Mouse (Mus musculus): ENCODE data around the gene Fgf2.

The Fgf2 gene

GRCm38 (mm10) chr3:37354737-37355136, 6.6 kb downstream of the Fgf2 start:
- no peak for DNase-seq (ENCODE audit: low spot score in 2 of 2)

- DNase-seq (ENCODE audit: low spot score in 2 of 2), result no peak
Measured at GRCm38 (mm10) chr3:37360729-37361128, 12.6 kb downstream of the Fgf2 start.

GRCm38 (mm10) chr3:37365144-37365543, 17.0 kb downstream of the Fgf2 start:
- DNase-seq (ENCODE audit: low spot score in 2 of 2), result no peak

GRCm38 (mm10) chr3:37365976-37366375, 17.8 kb downstream of the Fgf2 start:
- no peak for DNase-seq (ENCODE audit: low spot score in 2 of 2)

- no peak for DNase-seq (ENCODE audit: low spot score in 2 of 2)
Measured at GRCm38 (mm10) chr3:37366381-37367053, 18.4 kb downstream of the Fgf2 start.

- DNase-seq (ENCODE audit: low spot score in 2 of 2), result no peak
Measured at GRCm38 (mm10) chr3:37370407-37370806, 22.3 kb downstream of the Fgf2 start.

GRCm38 (mm10) chr3:37373712-37374111, 25.6 kb downstream of the Fgf2 start:
- DNase-seq (ENCODE audit: low spot score in 2 of 2), result no peak

- no peak for DNase-seq (ENCODE audit: low spot score in 2 of 2)
Measured at GRCm38 (mm10) chr3:37377926-37378325, 29.8 kb downstream of the Fgf2 start.

- no peak for DNase-seq (ENCODE audit: low spot score in 2 of 2)
Measured at GRCm38 (mm10) chr3:37378412-37378811, 30.3 kb downstream of the Fgf2 start.

GRCm38 (mm10) chr3:37379201-37379600, 31.1 kb downstream of the Fgf2 start:
- no peak for DNase-seq (ENCODE audit: low spot score in 2 of 2)

- DNase-seq (ENCODE audit: low spot score in 2 of 2), result peak in 1 of 2 experiments; percentile 11
Measured at GRCm38 (mm10) chr3:37379930-37380881, 32.1 kb downstream of the Fgf2 start.

GRCm38 (mm10) chr3:37381457-37381856, 33.3 kb downstream of the Fgf2 start:
- no peak for DNase-seq (ENCODE audit: low spot score in 2 of 2)

GRCm38 (mm10) chr3:37383096-37383765, 35.1 kb downstream of the Fgf2 start:
- DNase-seq (ENCODE audit: low spot score in 2 of 2), result no peak

GRCm38 (mm10) chr3:37387310-37387709, 39.2 kb downstream of the Fgf2 start:
- DNase-seq (ENCODE audit: low spot score in 2 of 2), result no peak

GRCm38 (mm10) chr3:37396930-37397608, 48.9 kb downstream of the Fgf2 start:
- DNase-seq (ENCODE audit: low spot score in 2 of 2), result no peak

- no peak for DNase-seq (ENCODE audit: low spot score in 2 of 2)
Measured at GRCm38 (mm10) chr3:37397646-37398045, 49.5 kb downstream of the Fgf2 start.

- DNase-seq (ENCODE audit: low spot score in 2 of 2), result no peak
Measured at GRCm38 (mm10) chr3:37398661-37399395, 50.7 kb downstream of the Fgf2 start.

GRCm38 (mm10) chr3:37401729-37402610, 53.8 kb downstream of the Fgf2 start:
- DNase-seq (ENCODE audit: low spot score in 2 of 2), result no peak

GRCm38 (mm10) chr3:37407598-37407997, 59.5 kb downstream of the Fgf2 start:
- no peak for DNase-seq (ENCODE audit: low spot score in 2 of 2)

- DNase-seq (ENCODE audit: low spot score in 2 of 2), result no peak
Measured at GRCm38 (mm10) chr3:37413446-37413845, 65.3 kb downstream of the Fgf2 start.
